Mouse (Mus musculus): ENCODE measurements around the gene Gipc3. TPM values are rescaled to one million over a fixed set of nuclear protein-coding genes. Genes with fewer than 3 reads are reported as not detected.

The Gipc3 gene
- polyA plus RNA-seq, 1 experiment: 0.08 TPM

DNA sequence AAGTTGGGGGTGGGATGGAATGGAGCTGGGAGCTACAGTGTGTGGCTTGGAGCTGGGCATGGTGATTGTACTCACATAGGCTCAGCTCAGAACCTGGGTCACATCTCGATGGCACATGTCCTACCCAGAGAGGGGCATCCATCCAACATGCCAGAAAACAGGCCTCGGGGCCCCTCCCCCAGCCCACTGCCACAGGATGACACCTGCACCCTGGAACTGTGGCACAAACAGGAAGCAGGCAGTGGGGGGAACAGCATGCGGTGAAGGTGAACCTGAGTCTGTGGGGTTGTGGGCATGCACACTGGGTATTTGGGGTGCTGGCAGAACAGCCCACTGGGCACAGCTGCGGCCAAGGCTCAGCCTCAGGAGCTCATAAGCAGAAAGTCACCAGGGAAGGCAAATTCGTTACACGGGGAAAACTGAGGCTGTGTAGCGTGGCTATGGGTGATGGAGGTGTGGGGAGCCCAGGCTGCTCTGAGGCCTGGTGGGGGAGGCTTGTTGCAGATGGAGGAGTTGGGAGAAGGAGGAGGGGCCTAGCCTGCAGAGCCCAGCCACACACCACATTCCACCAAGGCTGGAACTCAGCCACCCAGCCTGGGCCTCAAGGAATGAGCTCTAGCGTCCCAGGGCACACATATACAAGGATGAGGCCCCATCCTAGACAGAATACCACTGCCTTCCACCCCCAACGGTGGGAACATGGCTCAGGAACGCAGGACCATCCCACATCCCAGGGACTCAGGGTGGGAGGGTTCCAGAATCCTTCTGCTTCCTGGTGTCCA is 13.7 kb downstream of the Gipc3 start:
- Histone ChIP-seq H3K79me2 (ENCODE audit: control insufficient read depth, insufficient read depth) (no peaks in the 10 kb centered on the region), H3K79me3 (ENCODE audit: low read depth) (peaks cover 1% of the 10 kb centered on the region), H3K4me3 (ENCODE audit: insufficient read depth, poor library complexity, severe bottlenecking) (no peak overlapping the region), H3K27me3 (ENCODE audit: control insufficient read depth, insufficient read depth, insufficient read length) (no peaks in the 10 kb centered on the region), H3ac (ENCODE audit: control insufficient read depth, insufficient read length, low read depth) (no peak overlapping the region), H3K36me3 (ENCODE audit: control insufficient read depth, insufficient read depth) (peaks cover 27% of the 10 kb centered on the region)
- TF ChIP-seq FOSL1 (IDR thresholded peaks at IDR 0.05; ENCODE audit: insufficient read depth, low read length, poor library complexity, severe bottlenecking) (no peak), MYOG (IDR thresholded peaks at IDR 0.05; ENCODE audit: control insufficient read depth, extremely low read depth, insufficient read length) (no peak), CTCF (IDR thresholded peaks at IDR 0.05; ENCODE audit: control insufficient read depth, insufficient read depth, insufficient read length) (no peak), MAX (IDR thresholded peaks at IDR 0.05) (no peak), USF1 (IDR thresholded peaks at IDR 0.05; ENCODE audit: low read depth) (no peak), CEBPB (IDR thresholded peaks at IDR 0.05; ENCODE audit: low read depth) (no peak), MYOD1 (IDR thresholded peaks at IDR 0.05; ENCODE audit: control insufficient read depth, insufficient read length, low read depth) (no peak)

DNA sequence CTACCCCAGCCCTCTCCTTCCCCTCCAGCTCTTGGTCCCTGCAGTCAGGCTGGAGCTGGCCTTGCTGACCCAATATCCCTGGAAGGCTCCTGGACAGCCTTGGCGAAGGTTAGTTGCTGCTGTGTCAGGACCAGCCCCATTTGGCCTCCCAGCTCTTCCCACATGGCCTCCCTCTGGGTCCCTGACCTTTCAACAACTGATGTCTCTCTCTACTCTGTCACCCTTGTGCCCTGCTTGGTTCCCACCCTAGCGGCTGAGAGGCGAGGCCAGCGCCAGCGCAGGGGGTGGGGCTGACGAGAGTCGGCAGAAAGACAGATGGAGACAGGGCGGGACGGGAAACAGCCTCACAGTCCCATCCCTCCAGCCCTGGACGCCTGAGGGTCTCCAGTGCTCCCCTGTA is 14.7 kb downstream of the Gipc3 start, which contains the start of gene Tbxa2r:
Gene Tbxa2r, plus strand, starts transcription at position 346 of the 400 bp plus-strand sequence.
- Histone ChIP-seq H3K4me3 (ENCODE audit: insufficient read depth, poor library complexity, severe bottlenecking) (no peak within 1 kb of the TSS), H3K79me2 (ENCODE audit: control insufficient read depth, insufficient read depth) (peaks cover 6% of the 10 kb centered on the region), H3K27me3 (ENCODE audit: control insufficient read depth, insufficient read depth, insufficient read length) (no peaks in the 10 kb centered on the region), H3K36me3 (ENCODE audit: control insufficient read depth, insufficient read depth) (peaks cover 36% of the 10 kb centered on the region), H3K79me3 (ENCODE audit: low read depth) (peaks cover 2% of the 10 kb centered on the region), H3ac (ENCODE audit: control insufficient read depth, insufficient read length, low read depth) (no peak within 1 kb of the TSS)
- TF ChIP-seq CEBPB (IDR thresholded peaks at IDR 0.05; ENCODE audit: low read depth): no peak
- TF ChIP-seq MAX (IDR thresholded peaks at IDR 0.05): no peak
- TF ChIP-seq FOSL1 (IDR thresholded peaks at IDR 0.05; ENCODE audit: insufficient read depth, low read length, poor library complexity, severe bottlenecking): no peak
- no peak for TF ChIP-seq MYOD1 (IDR thresholded peaks at IDR 0.05; ENCODE audit: control insufficient read depth, insufficient read length, low read depth)
- no peak for TF ChIP-seq CTCF (IDR thresholded peaks at IDR 0.05; ENCODE audit: control insufficient read depth, insufficient read depth, insufficient read length)
- no peak for TF ChIP-seq USF1 (IDR thresholded peaks at IDR 0.05; ENCODE audit: low read depth)
- no peak for TF ChIP-seq MYOG (IDR thresholded peaks at IDR 0.05; ENCODE audit: control insufficient read depth, extremely low read depth, insufficient read length)

DNA sequence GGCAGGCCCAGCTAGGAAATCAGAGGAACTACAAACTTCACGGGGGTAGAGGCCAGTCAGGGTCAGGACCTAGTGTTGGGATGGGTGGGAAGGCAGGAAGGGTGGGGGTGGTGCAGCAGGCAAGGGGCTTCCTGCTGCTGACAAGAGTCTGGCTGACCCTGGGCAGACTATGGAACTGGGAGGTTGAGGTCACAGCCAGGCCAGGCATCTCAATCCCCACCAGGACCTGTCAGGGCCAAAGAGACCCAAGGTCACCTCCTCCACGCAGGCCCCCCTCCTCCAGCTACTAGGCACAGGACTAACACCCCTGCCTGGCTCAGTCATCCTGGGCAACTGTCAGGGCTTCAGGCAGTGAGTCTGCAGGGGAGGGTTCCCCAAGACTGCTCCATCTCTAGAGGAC is 15.1 kb downstream of the Gipc3 start:
- peaks cover 40% of the 10 kb centered on the region for H3K36me3 ChIP-seq (ENCODE audit: control insufficient read depth, insufficient read depth)
- peaks cover 4% of the 10 kb centered on the region for H3K79me3 ChIP-seq (ENCODE audit: low read depth)
- TF ChIP-seq MYOD1 (IDR thresholded peaks at IDR 0.05; ENCODE audit: control insufficient read depth, insufficient read length, low read depth) (no peak), USF1 (IDR thresholded peaks at IDR 0.05; ENCODE audit: low read depth) (no peak), FOSL1 (IDR thresholded peaks at IDR 0.05; ENCODE audit: insufficient read depth, low read length, poor library complexity, severe bottlenecking) (no peak), CTCF (IDR thresholded peaks at IDR 0.05; ENCODE audit: control insufficient read depth, insufficient read depth, insufficient read length) (no peak), MAX (IDR thresholded peaks at IDR 0.05) (no peak), MYOG (IDR thresholded peaks at IDR 0.05; ENCODE audit: control insufficient read depth, extremely low read depth, insufficient read length) (no peak), CEBPB (IDR thresholded peaks at IDR 0.05; ENCODE audit: low read depth) (no peak)
- no peak overlapping the region for H3ac ChIP-seq (ENCODE audit: control insufficient read depth, insufficient read length, low read depth)
- H3K4me3 ChIP-seq (ENCODE audit: insufficient read depth, poor library complexity, severe bottlenecking): no peak overlapping the region
- H3K27me3 ChIP-seq (ENCODE audit: control insufficient read depth, insufficient read depth, insufficient read length): no peaks in the 10 kb centered on the region
- peaks cover 10% of the 10 kb centered on the region for H3K79me2 ChIP-seq (ENCODE audit: control insufficient read depth, insufficient read depth)

- no peak overlapping the region for H3K4me3 ChIP-seq (ENCODE audit: insufficient read depth, poor library complexity, severe bottlenecking)
- H3K36me3 ChIP-seq (ENCODE audit: control insufficient read depth, insufficient read depth): peaks cover 50% of the 10 kb centered on the region
- no peaks in the 10 kb centered on the region for H3K27me3 ChIP-seq (ENCODE audit: control insufficient read depth, insufficient read depth, insufficient read length)
- H3K79me3 ChIP-seq (ENCODE audit: low read depth): peaks cover 14% of the 10 kb centered on the region
- peaks cover 21% of the 10 kb centered on the region for H3K79me2 ChIP-seq (ENCODE audit: control insufficient read depth, insufficient read depth)
- H3ac ChIP-seq (ENCODE audit: control insufficient read depth, insufficient read length, low read depth): no peak overlapping the region
- no peak for TF ChIP-seq USF1 (IDR thresholded peaks at IDR 0.05; ENCODE audit: low read depth)
Observed at GRCm38 (mm10) chr10:81326858-81327257, 16.2 kb downstream of the Gipc3 start.

GRCm38 (mm10) chr10:81325781-81326180 is 17.3 kb downstream of the Gipc3 start:
- H3K27me3 ChIP-seq (ENCODE audit: control insufficient read depth, insufficient read depth, insufficient read length): no peaks in the 10 kb centered on the region
- H3ac ChIP-seq (ENCODE audit: control insufficient read depth, insufficient read length, low read depth): no peak overlapping the region
- no peak for TF ChIP-seq MYOG (IDR thresholded peaks at IDR 0.05; ENCODE audit: control insufficient read depth, extremely low read depth, insufficient read length)
- TF ChIP-seq CEBPB (IDR thresholded peaks at IDR 0.05; ENCODE audit: low read depth): no peak
- no peak for TF ChIP-seq CTCF (IDR thresholded peaks at IDR 0.05; ENCODE audit: control insufficient read depth, insufficient read depth, insufficient read length)
- no peak for TF ChIP-seq FOSL1 (IDR thresholded peaks at IDR 0.05; ENCODE audit: insufficient read depth, low read length, poor library complexity, severe bottlenecking)
- no peak for TF ChIP-seq MYOD1 (IDR thresholded peaks at IDR 0.05; ENCODE audit: control insufficient read depth, insufficient read length, low read depth)
- no peak for TF ChIP-seq USF1 (IDR thresholded peaks at IDR 0.05; ENCODE audit: low read depth)
- no peak for TF ChIP-seq MAX (IDR thresholded peaks at IDR 0.05)
- H3K36me3 ChIP-seq (ENCODE audit: control insufficient read depth, insufficient read depth): peaks cover 50% of the 10 kb centered on the region
- peaks cover 20% of the 10 kb centered on the region for H3K79me3 ChIP-seq (ENCODE audit: low read depth)
- H3K79me2 ChIP-seq (ENCODE audit: control insufficient read depth, insufficient read depth): peaks cover 30% of the 10 kb centered on the region
- H3K4me3 ChIP-seq (ENCODE audit: insufficient read depth, poor library complexity, severe bottlenecking): no peak overlapping the region

- TF ChIP-seq CTCF (IDR thresholded peaks at IDR 0.05; ENCODE audit: control insufficient read depth, insufficient read depth, insufficient read length) (no peak), CEBPB (IDR thresholded peaks at IDR 0.05; ENCODE audit: low read depth) (no peak), MYOD1 (IDR thresholded peaks at IDR 0.05; ENCODE audit: control insufficient read depth, insufficient read length, low read depth) (no peak)
- Histone ChIP-seq H3ac (ENCODE audit: control insufficient read depth, insufficient read length, low read depth) (no peak overlapping the region), H3K27me3 (ENCODE audit: control insufficient read depth, insufficient read depth, insufficient read length) (no peaks in the 10 kb centered on the region), H3K4me3 (ENCODE audit: insufficient read depth, poor library complexity, severe bottlenecking) (no peak overlapping the region), H3K79me2 (ENCODE audit: control insufficient read depth, insufficient read depth) (peaks cover 30% of the 10 kb centered on the region), H3K36me3 (ENCODE audit: control insufficient read depth, insufficient read depth) (peaks cover 50% of the 10 kb centered on the region), H3K79me3 (ENCODE audit: low read depth) (peaks cover 20% of the 10 kb centered on the region)
Observed at GRCm38 (mm10) chr10:81325176-81325575, 17.9 kb downstream of the Gipc3 start.

Measured in C2C12 (cell line).